Mouse (Mus musculus): ENCODE measurements around the gene Prr14l. TPM values are rescaled to one million over a fixed set of nuclear protein-coding genes. Genes with fewer than 3 reads are reported as not detected.

The Prr14l gene
- polyA plus RNA-seq, 1 experiment from 2014 or later: 6.5 TPM

Other genes starting within 250 kb of the Prr14l start
- gene Yes1, start 243.1 kb downstream of the Prr14l start, polyA plus RNA-seq (2015; fragmentation: Nextera tagmentation; extraction: Ambion mirVana): 22.9 and 23.9 TPM in 2 replicates
- gene Pisd, start 68.6 kb downstream of the Prr14l start, polyA plus RNA-seq (2015; fragmentation: Nextera tagmentation; extraction: Ambion mirVana): 53.2 and 54.1 TPM in 2 replicates
- gene Gm20671, start 27.1 kb downstream of the Prr14l start, polyA plus RNA-seq (2015; fragmentation: Nextera tagmentation; extraction: Ambion mirVana): not detected in 2 replicates
- gene Depdc5, start 9.4 kb upstream of the Prr14l start, polyA plus RNA-seq (2015; fragmentation: Nextera tagmentation; extraction: Ambion mirVana): 16.6 and 17.0 TPM in 2 replicates
- 469 and 540 TPM in 2 replicates for gene Ywhah, start 164.6 kb upstream of the Prr14l start, polyA plus RNA-seq (2015; fragmentation: Nextera tagmentation; extraction: Ambion mirVana)
- 0.10 and 0.80 TPM in 2 replicates for gene Slc5a1, start 250.0 kb upstream of the Prr14l start, polyA plus RNA-seq (2015; fragmentation: Nextera tagmentation; extraction: Ambion mirVana)

All from heart, embryonic 16.5 days (tissue).